Mouse (Mus musculus) kidney, embryonic 15.5 days (tissue): Measurements from ENCODE around the gene Tmem204. TPM values are rescaled to one million over a fixed set of nuclear protein-coding genes. Genes with fewer than 3 reads are reported as not detected.

Experiments used
- ATAC-seq: fragments of 200-750 bp; cut with Nextera tagmentation; replicated peaks from 2 replicates; pipeline ENCODE4 v1.8.0; 2017; ENCODE audit warnings: moderate TSS enrichment; ENCODE audit not compliant: low FRiP score
- H3K27ac ChIP-seq: fragments of 300-500 bp; sonication (generic); 2 replicates; pipeline ENCODE4 v1.5.1; 2015; ENCODE audit warnings: mild to moderate bottlenecking, inconsistent platforms
- H3K27me3 ChIP-seq: fragments of 300-500 bp; sonication (generic); 2 replicates; pipeline ENCODE4 v1.6.1; 2015; ENCODE audit warnings: inconsistent platforms
- H3K36me3 ChIP-seq: fragments of 300-500 bp; sonication (generic); 2 replicates; pipeline ENCODE4 v1.6.1; 2015; ENCODE audit warnings: inconsistent platforms
- H3K4me1 ChIP-seq: fragments of 300-500 bp; sonication (generic); 2 replicates; pipeline ENCODE4 v1.6.1; 2015; ENCODE audit warnings: inconsistent platforms
- H3K4me2 ChIP-seq: fragments of 300-500 bp; sonication (generic); 2 replicates; pipeline ENCODE4 v1.6.1; 2015; ENCODE audit warnings: moderate library complexity, mild to moderate bottlenecking, inconsistent platforms
- H3K4me3 ChIP-seq: fragments of 300-500 bp; sonication (generic); replicated peaks from 2 replicates; pipeline ENCODE4 v1.5.1; 2015; ENCODE audit warnings: mild to moderate bottlenecking, inconsistent platforms
- H3K9ac ChIP-seq: fragments of 300-500 bp; sonication (generic); 2 replicates; pipeline ENCODE4 v1.6.1; 2015; ENCODE audit warnings: mild to moderate bottlenecking, inconsistent platforms
- H3K9me3 ChIP-seq: fragments of 300-500 bp; sonication (generic); replicated peaks from 2 replicates; pipeline ENCODE4 v1.6.1; 2016; ENCODE audit warnings: inconsistent platforms
- WGBS: fragments of 180-500 bp; shearing (Covaris S2); methylation state at CpG from one replicate; pipeline ENCODE4 v1.1.7; 2015; ENCODE audit warnings: mixed read lengths; 5-methylcytosine and 5-hydroxymethylcytosine counted together
- polyA plus RNA-seq: library from polyadenylated mRNA; unstranded; fragments of >200 nt; fragmentation: Nextera tagmentation; extraction: Ambion mirVana; gene quantifications from 2 replicates; pipeline ENCODE4 v1.2.1, GENCODE M21; 2015

Gene Tmem204
- polyA plus RNA-seq, 1 experiment from 2014 or later: 31.6 TPM

DNA sequence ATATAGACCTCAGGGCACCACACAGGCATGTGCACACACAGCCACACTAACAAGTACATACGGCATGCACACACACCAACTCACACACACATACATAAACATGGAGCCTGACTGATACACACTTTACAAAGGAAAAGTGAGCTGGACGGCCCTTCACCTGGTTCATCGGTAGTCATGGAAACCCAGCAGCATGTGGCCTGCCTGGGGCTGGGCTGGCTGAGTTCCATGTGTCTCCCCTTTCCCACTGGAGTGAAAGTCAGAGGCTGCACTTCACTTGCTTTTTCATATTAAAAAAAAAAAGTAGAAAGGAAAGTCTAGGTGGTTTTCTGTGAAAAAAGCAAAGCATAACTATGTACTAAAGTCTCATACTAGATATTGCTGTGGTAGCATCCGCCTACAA lies 20.1 kb downstream of the Tmem204 start:
- WGBS: 85% methylated on average over 4 of the region's 4 CpGs
- Histone ChIP-seq H3K27ac (no peak overlapping the region), H3K4me3 (no peak overlapping the region), H3K36me3 (peaks cover 77% of the 10 kb centered on the region), H3K9ac (no peak overlapping the region), H3K4me1 (peaks cover 16% of the 10 kb centered on the region), H3K27me3 (no peaks in the 10 kb centered on the region), H3K9me3 (no peaks in the 10 kb centered on the region), H3K4me2 (no peak overlapping the region)
- no peak for ATAC-seq

- Histone ChIP-seq H3K36me3 (peaks cover 94% of the 10 kb centered on the region), H3K4me1 (no peaks in the 10 kb centered on the region), H3K4me3 (no peak overlapping the region), H3K4me2 (no peak overlapping the region), H3K9me3 (no peaks in the 10 kb centered on the region), H3K9ac (no peak overlapping the region), H3K27ac (no peak overlapping the region), H3K27me3 (no peaks in the 10 kb centered on the region)
- ATAC-seq: no peak
- WGBS: 91% methylated on average over 6 of the region's 6 CpGs
Measured at GRCm38 (mm10) chr17:25057041-25057440, 26.4 kb downstream of the Tmem204 start.

- no peak overlapping the region for H3K4me3 ChIP-seq
- no peak for ATAC-seq
Measured at GRCm38 (mm10) chr17:25053274-25053673, 30.1 kb downstream of the Tmem204 start.

DNA sequence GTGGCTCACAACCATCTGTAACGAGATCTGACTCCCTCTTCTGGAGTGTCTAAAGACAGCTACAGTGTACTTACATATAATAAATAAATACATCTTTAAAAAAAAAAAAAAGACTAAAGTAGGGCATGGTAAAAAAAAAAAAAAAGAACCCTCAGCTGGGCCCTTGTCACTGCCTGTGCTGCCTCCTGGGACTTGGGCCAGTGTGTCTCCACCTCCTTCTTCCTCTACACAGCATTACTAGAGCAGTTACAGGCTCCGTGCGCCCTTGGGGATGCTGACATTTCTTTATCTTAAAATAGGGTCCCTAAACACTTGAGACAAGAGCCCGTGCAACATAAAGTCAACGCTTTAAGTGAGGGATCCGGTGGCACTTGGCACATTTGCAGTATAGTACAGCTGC lies 36.2 kb downstream of the Tmem204 start:
- 92% methylated on average over 6 of the region's 6 CpGs for WGBS
- no peak overlapping the region for H3K4me2 ChIP-seq
- no peak overlapping the region for H3K27ac ChIP-seq
- no peaks in the 10 kb centered on the region for H3K9me3 ChIP-seq
- no peaks in the 10 kb centered on the region for H3K4me1 ChIP-seq
- no peak for ATAC-seq
- no peaks in the 10 kb centered on the region for H3K27me3 ChIP-seq
- peaks cover 52% of the 10 kb centered on the region for H3K36me3 ChIP-seq
- H3K4me3 ChIP-seq: no peak overlapping the region
- no peak overlapping the region for H3K9ac ChIP-seq

More at GRCm38 (mm10) chr17:25053274-25053673, 30.1 kb downstream of the Tmem204 start:
- Histone ChIP-seq H3K36me3 (peaks cover 81% of the 10 kb centered on the region), H3K27me3 (no peaks in the 10 kb centered on the region), H3K9ac (no peak overlapping the region), H3K4me1 (no peaks in the 10 kb centered on the region), H3K4me2 (no peak overlapping the region), H3K9me3 (no peaks in the 10 kb centered on the region), H3K27ac (no peak overlapping the region)
- 84% methylated on average over 9 of the region's 9 CpGs for WGBS

GRCm38 (mm10) chr17:25045281-25045680 lies 38.1 kb downstream of the Tmem204 start:
- 80% methylated on average over 4 of the region's 4 CpGs for WGBS
- Histone ChIP-seq H3K9ac (no peak overlapping the region), H3K9me3 (no peaks in the 10 kb centered on the region), H3K4me2 (no peak overlapping the region), H3K4me1 (no peaks in the 10 kb centered on the region), H3K4me3 (no peak overlapping the region), H3K27me3 (no peaks in the 10 kb centered on the region), H3K27ac (no peak overlapping the region), H3K36me3 (peaks cover 45% of the 10 kb centered on the region)
- no peak for ATAC-seq

DNA sequence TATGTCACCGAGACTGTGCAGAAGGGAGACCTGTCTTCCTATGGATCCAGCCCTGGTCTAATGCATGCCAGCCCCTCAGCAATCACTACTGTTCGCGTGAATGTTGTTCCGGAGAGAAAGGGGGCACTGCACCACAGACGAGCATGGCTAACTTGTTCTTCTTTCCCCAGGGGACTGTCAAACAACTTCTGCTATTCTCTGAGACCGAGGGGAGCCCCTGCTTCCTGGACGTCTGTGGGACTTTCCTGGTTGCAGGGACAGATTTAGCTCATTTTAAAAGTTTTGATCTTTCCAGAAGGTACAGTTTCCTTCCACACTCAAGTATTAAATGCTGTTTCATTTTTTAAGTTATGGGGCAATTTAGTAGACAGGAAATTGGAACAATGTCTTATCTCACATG lies 38.5 kb downstream of the Tmem204 start:
- 76% methylated on average over 7 of the region's 7 CpGs for WGBS
- Histone ChIP-seq H3K27ac (no peak overlapping the region), H3K4me2 (no peak overlapping the region), H3K4me1 (no peaks in the 10 kb centered on the region), H3K9ac (no peak overlapping the region), H3K9me3 (no peaks in the 10 kb centered on the region), H3K36me3 (peaks cover 45% of the 10 kb centered on the region), H3K27me3 (no peaks in the 10 kb centered on the region), H3K4me3 (no peak overlapping the region)
- ATAC-seq: no peak

- 66% methylated on average over 4 of the region's 4 CpGs for WGBS
- no peak overlapping the region for H3K9ac ChIP-seq
- H3K27ac ChIP-seq: no peak overlapping the region
- no peak for ATAC-seq
- H3K4me2 ChIP-seq: no peak overlapping the region
- no peak overlapping the region for H3K4me3 ChIP-seq
- H3K27me3 ChIP-seq: no peaks in the 10 kb centered on the region
- H3K4me1 ChIP-seq: no peaks in the 10 kb centered on the region
- H3K9me3 ChIP-seq: no peaks in the 10 kb centered on the region
- peaks cover 78% of the 10 kb centered on the region for H3K36me3 ChIP-seq
Measured at GRCm38 (mm10) chr17:25036183-25036582, 47.2 kb downstream of the Tmem204 start.

DNA sequence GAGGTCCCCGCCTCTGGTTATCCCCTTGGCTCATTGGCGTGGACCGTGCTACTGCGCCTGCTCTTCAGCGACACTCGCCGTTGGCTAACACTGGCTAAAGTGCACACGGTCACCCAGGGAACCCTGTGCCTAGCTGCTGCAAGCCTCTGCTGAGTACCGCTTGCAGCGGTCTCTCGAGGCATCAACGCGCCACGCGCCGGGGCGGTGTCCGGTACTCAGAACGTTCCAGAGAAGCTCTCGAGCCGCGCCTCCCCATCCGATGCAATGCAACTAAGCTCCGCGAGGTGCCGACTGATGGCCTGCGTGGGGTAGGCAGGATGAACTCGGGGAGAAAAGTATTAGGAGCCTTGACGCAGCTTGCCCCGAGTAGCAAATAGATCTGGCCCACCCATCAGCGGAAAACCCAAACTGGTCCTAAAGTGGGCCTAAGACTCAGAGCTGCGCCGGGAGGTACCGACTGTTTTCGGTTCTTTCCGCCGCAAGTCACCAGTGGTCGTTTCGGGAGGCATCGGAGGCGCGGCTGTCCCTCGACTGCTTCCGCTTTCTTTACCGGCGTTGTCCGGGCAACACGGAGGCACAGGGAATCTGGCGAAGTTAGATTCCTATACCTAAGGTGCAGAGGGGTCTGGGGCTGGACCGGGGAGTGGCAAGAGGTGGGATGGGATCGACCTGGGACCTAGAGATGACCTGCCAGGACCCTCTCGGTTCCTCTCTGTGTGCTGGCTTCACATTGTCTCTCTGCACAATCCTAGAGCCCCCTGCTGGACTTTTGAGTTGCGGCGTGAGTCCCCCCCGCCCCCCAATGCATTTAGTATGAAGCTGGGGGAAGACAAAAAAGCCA lies 66.9 kb downstream of the Tmem204 start:
- no peaks in the 10 kb centered on the region for H3K27me3 ChIP-seq
- peak overlapping the region; percentile 87 for H3K4me2 ChIP-seq
- peak overlapping the region; percentile 100 for H3K4me3 ChIP-seq
- peaks cover 33% of the 10 kb centered on the region for H3K36me3 ChIP-seq
- no peaks in the 10 kb centered on the region for H3K9me3 ChIP-seq
- peak; percentile 91 for ATAC-seq
- WGBS: under 1% methylated on average over 55 of the region's 55 CpGs
- peaks cover 21% of the 10 kb centered on the region for H3K4me1 ChIP-seq
- peak overlapping the region; percentile 91 for H3K27ac ChIP-seq
- H3K9ac ChIP-seq: peak overlapping the region; percentile 76

GRCm38 (mm10) chr17:25015655-25016291 lies 67.6 kb downstream of the Tmem204 start, which contains the start of the genes Cramp1l and Ift140:
TSS of gene Cramp1l (minus strand) at chr17:25015788.
TSS of gene Ift140 (plus strand) at chr17:25016085.
- Histone ChIP-seq H3K4me1 (peaks cover 21% of the 10 kb centered on the region), H3K4me3 (peak within 1 kb of the TSS; percentile 100), H3K4me2 (peak within 1 kb of the TSS; percentile 87), H3K36me3 (peaks cover 40% of the 10 kb centered on the region), H3K9ac (peak within 1 kb of the TSS; percentile 98), H3K9me3 (no peaks in the 10 kb centered on the region), H3K27me3 (no peaks in the 10 kb centered on the region), H3K27ac (peak within 1 kb of the TSS; percentile 91)
- under 1% methylated on average over 61 of the region's 62 CpGs for WGBS
- peak; percentile 98 for ATAC-seq

GRCm38 (mm10) chr17:25014841-25015570 lies 68.4 kb downstream of the Tmem204 start:
- ATAC-seq: peak; percentile 7

GRCm38 (mm10) chr17:25013606-25014501 lies 69.5 kb downstream of the Tmem204 start:
- Histone ChIP-seq H3K27me3 (no peaks in the 10 kb centered on the region), H3K4me1 (peaks cover 21% of the 10 kb centered on the region), H3K9me3 (no peaks in the 10 kb centered on the region), H3K36me3 (peaks cover 41% of the 10 kb centered on the region), H3K9ac (peak overlapping the region; percentile 98), H3K4me3 (peak overlapping the region; percentile 100), H3K4me2 (peak overlapping the region; percentile 87), H3K27ac (peak overlapping the region; percentile 89)
- under 1% methylated on average over 80 of the region's 81 CpGs for WGBS
- no peak for ATAC-seq

More at GRCm38 (mm10) chr17:25014841-25015570, 68.4 kb downstream of the Tmem204 start:
- Histone ChIP-seq H3K9ac (peak overlapping the region; percentile 98), H3K27me3 (no peaks in the 10 kb centered on the region), H3K27ac (peak overlapping the region; percentile 90), H3K36me3 (peaks cover 41% of the 10 kb centered on the region), H3K9me3 (no peaks in the 10 kb centered on the region), H3K4me2 (peak overlapping the region; percentile 87), H3K4me1 (peaks cover 21% of the 10 kb centered on the region), H3K4me3 (peak overlapping the region; percentile 100)
- WGBS: under 1% methylated on average over 39 of the region's 39 CpGs
